Mouse (Mus musculus) central nervous system, embryonic 18 days (tissue): ENCODE results near the gene Rnf111. TPM values are rescaled to one million over a fixed set of nuclear protein-coding genes. Genes with fewer than 3 reads are reported as not detected.

Experiments used
- polyA plus RNA-seq: library from polyadenylated mRNA; depleted of rRNA; stranded (reverse); fragments of >200 nt; gene quantifications from 2 replicates; pipeline ENCODE4 v1.2.3, GENCODE M21; 2012; rRNA removed

Rnf111 gene
- 39.0 and 43.7 TPM in 2 replicates for polyA plus RNA-seq

DNA sequence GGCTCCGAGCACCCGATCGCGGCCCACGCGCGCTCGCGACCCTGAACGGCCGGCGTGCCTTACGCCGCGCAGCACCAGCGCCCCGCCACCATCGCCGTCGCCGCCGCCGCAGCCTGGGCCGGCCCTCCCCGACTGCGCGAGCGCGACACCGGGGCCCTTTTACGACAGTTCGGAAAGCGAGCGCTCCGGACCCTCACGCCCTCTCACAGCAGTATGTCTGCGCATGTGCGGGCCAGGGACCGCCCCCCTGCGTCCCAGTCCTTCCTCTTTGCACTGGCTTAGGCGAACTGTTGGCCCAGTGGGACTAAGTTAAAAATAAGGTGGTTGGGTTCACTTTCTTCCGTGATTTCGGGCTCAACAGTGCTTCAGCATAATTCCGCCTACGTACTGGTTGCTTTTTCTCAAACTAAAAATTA, at the start of gene Rnf111:
TSS of gene Rnf111 (minus strand) at position 100 of the 416 bp plus-strand sequence.

DNA sequence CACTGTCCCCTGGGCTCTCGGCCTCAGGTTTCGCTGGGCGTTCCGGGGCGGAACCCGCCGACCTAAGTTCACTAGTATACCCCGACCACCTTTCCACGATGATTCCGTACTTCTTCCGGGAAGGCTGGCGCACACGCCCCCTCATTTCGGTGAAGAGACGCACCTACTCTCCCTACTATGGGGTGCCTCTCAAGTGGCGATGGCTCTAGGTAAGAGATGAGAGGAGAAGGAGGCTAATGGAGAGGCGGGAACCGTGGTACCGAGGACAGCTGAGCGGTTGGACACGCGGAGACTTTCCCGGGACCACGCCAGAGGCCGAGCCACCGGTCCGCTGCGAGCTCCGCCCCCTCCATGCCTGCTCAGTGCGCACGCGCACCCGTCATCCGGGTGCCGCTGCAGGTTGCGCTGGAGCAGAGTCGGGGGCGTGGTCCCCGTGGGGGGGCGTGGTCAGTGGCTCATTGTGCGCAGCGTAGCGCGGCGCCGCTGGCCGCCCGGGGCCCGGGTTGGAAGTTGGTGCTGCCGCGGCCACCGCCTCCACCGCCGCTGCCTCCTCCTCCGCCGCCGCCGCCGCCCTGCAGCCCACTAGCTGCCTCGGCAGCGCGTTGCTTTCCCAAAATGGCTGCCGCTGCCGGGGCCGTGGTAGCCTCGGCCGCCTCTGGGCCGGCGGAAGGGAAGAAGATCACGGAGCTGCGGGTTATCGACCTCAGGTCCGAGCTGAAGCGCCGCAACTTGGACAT, 38.9 kb upstream of the Rnf111 start, which contains the start of gene Sltm:
TSS of gene Sltm (plus strand) at position 450 of the 737 bp plus-strand sequence.

DNA sequence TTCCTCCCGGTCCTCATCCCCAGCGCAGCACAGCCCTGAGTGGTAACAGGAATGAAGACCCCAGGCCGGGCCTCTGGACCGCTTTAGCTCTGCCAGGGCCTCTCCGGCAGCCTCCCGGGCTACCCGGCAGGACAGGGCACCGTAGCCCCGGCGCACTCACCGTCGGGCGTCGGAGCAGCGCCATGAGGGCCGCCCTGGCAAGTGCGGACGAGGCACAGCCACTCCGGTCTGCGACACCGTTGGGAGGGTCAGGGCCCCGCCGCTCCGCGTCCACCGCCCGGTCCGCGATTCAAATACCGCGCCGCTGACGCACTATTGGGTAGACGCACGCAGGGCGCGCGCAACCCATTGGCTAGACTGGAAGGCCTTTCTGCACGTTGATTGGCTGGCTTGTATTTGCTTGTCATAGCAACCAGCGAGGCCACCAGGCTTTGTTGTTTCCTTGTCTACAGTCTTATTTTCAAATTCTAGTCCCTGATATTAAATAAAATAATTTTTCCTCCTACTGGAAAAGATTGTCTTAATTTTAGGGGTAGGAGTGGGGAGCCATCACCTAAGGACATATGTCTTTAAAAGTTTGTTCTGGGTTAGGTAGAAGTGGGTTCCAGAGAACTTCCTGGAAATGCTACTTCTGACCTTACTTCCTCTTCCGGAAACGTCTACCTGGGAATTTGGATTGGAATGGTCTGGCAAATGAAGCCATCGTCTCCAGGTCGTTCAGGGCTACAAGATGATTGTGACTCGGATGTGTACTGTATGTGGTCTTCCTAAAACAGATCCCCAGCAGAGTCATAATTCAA, 82.1 kb downstream of the Rnf111 start, which contains the start of gene Ccnb2:
TSS of gene Ccnb2 (minus strand) at position 291 of the 800 bp plus-strand sequence.

Other genes starting within 250 kb of the Rnf111 start
- 16.2 and 19.6 TPM in 2 replicates for gene Ccnb2, start 82.2 kb downstream of the Rnf111 start, polyA plus RNA-seq
- gene Sltm, start 39.0 kb upstream of the Rnf111 start, polyA plus RNA-seq: 58.5 and 59.4 TPM in 2 replicates
- gene Gm10642, start 152.5 kb upstream of the Rnf111 start, polyA plus RNA-seq: 0.58 and 0.59 TPM in 2 replicates
- gene Mindy2, start 153.4 kb upstream of the Rnf111 start, polyA plus RNA-seq: 19.9 and 21.6 TPM in 2 replicates
- gene Adam10, start 175.3 kb upstream of the Rnf111 start, polyA plus RNA-seq: 43.7 and 47.6 TPM in 2 replicates